Mouse (Mus musculus): ENCODE data around the gene Fbxl19. TPM values are rescaled to one million over a fixed set of nuclear protein-coding genes. Genes with fewer than 3 reads are reported as not detected.

Gene Fbxl19
- polyA plus RNA-seq, 1 experiment from 2014 or later: 5.7 TPM

- H3K4me2 ChIP-seq (replicated peaks): no peak overlapping the region
- H3K4me3 ChIP-seq (replicated peaks): no peak overlapping the region
- ATAC-seq (ENCODE audit: insufficient number of reproducible peaks, low FRiP score, low TSS enrichment, low read depth): no peak
- no peak overlapping the region for H3K9ac ChIP-seq
- WGBS: 82% methylated on average over 3 of the region's 3 CpGs
- H3K36me3 ChIP-seq: peaks cover 7% of the 10 kb centered on the region; the same call in 1 of the 2 replicates
- peaks cover 54% of the 10 kb centered on the region for H3K4me1 ChIP-seq
- no peaks in the 10 kb centered on the region for H3K9me3 ChIP-seq (replicated peaks)
- H3K27ac ChIP-seq (replicated peaks): peak overlapping the region; percentile 99
- no peaks in the 10 kb centered on the region for H3K27me3 ChIP-seq
These were observed 33.3 kb upstream of the Fbxl19 start for GRCm38 (mm10) chr7:127711031-127711430.

- H3K4me3 ChIP-seq (replicated peaks): no peak overlapping the region
- H3K4me2 ChIP-seq (replicated peaks): no peak overlapping the region; the same call in 1 of the 2 replicates
- H3K4me1 ChIP-seq: peaks cover 55% of the 10 kb centered on the region
- peak overlapping the region; percentile 99 for H3K27ac ChIP-seq (replicated peaks)
- peaks cover 3% of the 10 kb centered on the region; the same call in 1 of the 2 replicates for H3K36me3 ChIP-seq
- no peaks in the 10 kb centered on the region for H3K9me3 ChIP-seq (replicated peaks)
- ATAC-seq (ENCODE audit: insufficient number of reproducible peaks, low FRiP score, low TSS enrichment, low read depth): no peak
- 52% methylated on average over 3 of the region's 3 CpGs for WGBS
- no peak overlapping the region for H3K9ac ChIP-seq
- H3K27me3 ChIP-seq: no peaks in the 10 kb centered on the region
These were observed 32.9 kb upstream of the Fbxl19 start for GRCm38 (mm10) chr7:127711456-127711855.

GRCm38 (mm10) chr7:127712461-127713385 is 31.6 kb upstream of the Fbxl19 start, which contains the start of gene Ctf1:
TSS of gene Ctf1 (plus strand) at chr7:127712736.
- Histone ChIP-seq H3K27me3 (no peaks in the 10 kb centered on the region), H3K27ac (replicated peaks) (peak within 1 kb of the TSS; percentile 99), H3K36me3 (no peaks in the 10 kb centered on the region), H3K9ac (peak within 1 kb of the TSS; percentile 45), H3K9me3 (replicated peaks) (no peaks in the 10 kb centered on the region), H3K4me1 (peaks cover 55% of the 10 kb centered on the region), H3K4me2 (replicated peaks) (peak within 1 kb of the TSS; percentile 63), H3K4me3 (replicated peaks) (peak within 1 kb of the TSS; percentile 48)
- 2% methylated on average over 28 of the region's 28 CpGs for WGBS
- ATAC-seq (ENCODE audit: insufficient number of reproducible peaks, low FRiP score, low TSS enrichment, low read depth): peak; percentile 65

- WGBS: 83% methylated on average over 4 of the region's 4 CpGs
- no peak overlapping the region for H3K4me3 ChIP-seq (replicated peaks)
- no peaks in the 10 kb centered on the region for H3K27me3 ChIP-seq
- no peak overlapping the region for H3K9ac ChIP-seq
- no peak overlapping the region for H3K4me2 ChIP-seq (replicated peaks)
- H3K36me3 ChIP-seq: no peaks in the 10 kb centered on the region
- H3K27ac ChIP-seq (replicated peaks): no peak overlapping the region
- H3K9me3 ChIP-seq (replicated peaks): no peaks in the 10 kb centered on the region
- peaks cover 44% of the 10 kb centered on the region for H3K4me1 ChIP-seq
- no peak for ATAC-seq (ENCODE audit: insufficient number of reproducible peaks, low FRiP score, low TSS enrichment, low read depth)
These were observed 29.5 kb upstream of the Fbxl19 start for GRCm38 (mm10) chr7:127714816-127715215.

- peak overlapping the region; percentile 56 for H3K4me2 ChIP-seq (replicated peaks)
- no peaks in the 10 kb centered on the region for H3K9me3 ChIP-seq (replicated peaks)
- 2% methylated on average over 40 of the region's 41 CpGs for WGBS
- no peak overlapping the region for H3K27ac ChIP-seq (replicated peaks)
- H3K4me3 ChIP-seq (replicated peaks): peak overlapping the region; percentile 38
- no peak for ATAC-seq (ENCODE audit: insufficient number of reproducible peaks, low FRiP score, low TSS enrichment, low read depth)
- H3K4me1 ChIP-seq: peaks cover 29% of the 10 kb centered on the region
- H3K36me3 ChIP-seq: no peaks in the 10 kb centered on the region
- H3K27me3 ChIP-seq: no peaks in the 10 kb centered on the region
- peak overlapping the region; percentile 31 for H3K9ac ChIP-seq
These were observed 27.4 kb upstream of the Fbxl19 start for GRCm38 (mm10) chr7:127716992-127717391.

- no peak overlapping the region for H3K4me2 ChIP-seq (replicated peaks)
- H3K9me3 ChIP-seq (replicated peaks): no peaks in the 10 kb centered on the region
- no peak overlapping the region for H3K9ac ChIP-seq
- H3K4me3 ChIP-seq (replicated peaks): no peak overlapping the region
- no peak overlapping the region for H3K27ac ChIP-seq (replicated peaks)
- H3K27me3 ChIP-seq: no peaks in the 10 kb centered on the region
- H3K4me1 ChIP-seq: peaks cover 21% of the 10 kb centered on the region
- H3K36me3 ChIP-seq: no peaks in the 10 kb centered on the region
- ATAC-seq (ENCODE audit: insufficient number of reproducible peaks, low FRiP score, low TSS enrichment, low read depth): no peak
- WGBS: 85% methylated on average over 6 of the region's 6 CpGs
These were observed 26.0 kb upstream of the Fbxl19 start for GRCm38 (mm10) chr7:127718339-127718738.

GRCm38 (mm10) chr7:127719258-127719657 is 25.1 kb upstream of the Fbxl19 start:
- ATAC-seq (ENCODE audit: insufficient number of reproducible peaks, low FRiP score, low TSS enrichment, low read depth): no peak
- H3K27me3 ChIP-seq: no peaks in the 10 kb centered on the region
- WGBS: 91% methylated on average over 6 of the region's 6 CpGs

GRCm38 (mm10) chr7:127725490-127725889 is 18.9 kb upstream of the Fbxl19 start:
- Histone ChIP-seq H3K4me2 (replicated peaks) (no peak overlapping the region), H3K36me3 (no peaks in the 10 kb centered on the region), H3K9ac (no peak overlapping the region), H3K4me1 (no peaks in the 10 kb centered on the region), H3K9me3 (replicated peaks) (no peaks in the 10 kb centered on the region), H3K4me3 (replicated peaks) (no peak overlapping the region), H3K27me3 (no peaks in the 10 kb centered on the region), H3K27ac (replicated peaks) (no peak overlapping the region)
- WGBS: 29% methylated on average over 2 of the region's 2 CpGs
- no peak for ATAC-seq (ENCODE audit: insufficient number of reproducible peaks, low FRiP score, low TSS enrichment, low read depth)

More at GRCm38 (mm10) chr7:127719258-127719657, 25.1 kb upstream of the Fbxl19 start:
- H3K27ac ChIP-seq (replicated peaks): no peak overlapping the region
- H3K4me3 ChIP-seq (replicated peaks): no peak overlapping the region
- peaks cover 16% of the 10 kb centered on the region for H3K4me1 ChIP-seq
- no peak overlapping the region for H3K9ac ChIP-seq
- no peaks in the 10 kb centered on the region for H3K9me3 ChIP-seq (replicated peaks)
- no peak overlapping the region for H3K4me2 ChIP-seq (replicated peaks)
- no peaks in the 10 kb centered on the region for H3K36me3 ChIP-seq

GRCm38 (mm10) chr7:127725924-127726323 is 18.4 kb upstream of the Fbxl19 start:
- no peak overlapping the region for H3K4me3 ChIP-seq (replicated peaks)
- ATAC-seq (ENCODE audit: insufficient number of reproducible peaks, low FRiP score, low TSS enrichment, low read depth): peak; percentile 29; the same call in 1 of the 2 replicates

GRCm38 (mm10) chr7:127727898-127728297 is 16.4 kb upstream of the Fbxl19 start:
- no peak for ATAC-seq (ENCODE audit: insufficient number of reproducible peaks, low FRiP score, low TSS enrichment, low read depth)
- H3K36me3 ChIP-seq: no peaks in the 10 kb centered on the region

More at GRCm38 (mm10) chr7:127725924-127726323, 18.4 kb upstream of the Fbxl19 start:
- WGBS: 58% methylated on average over 6 of the region's 6 CpGs
- Histone ChIP-seq H3K36me3 (no peaks in the 10 kb centered on the region), H3K27ac (replicated peaks) (no peak overlapping the region), H3K27me3 (no peaks in the 10 kb centered on the region), H3K4me2 (replicated peaks) (no peak overlapping the region), H3K4me1 (no peaks in the 10 kb centered on the region), H3K9me3 (replicated peaks) (no peaks in the 10 kb centered on the region), H3K9ac (no peak overlapping the region)

GRCm38 (mm10) chr7:127730170-127730569 is 14.2 kb upstream of the Fbxl19 start:
- Histone ChIP-seq H3K9ac (no peak overlapping the region), H3K4me3 (replicated peaks) (no peak overlapping the region), H3K36me3 (no peaks in the 10 kb centered on the region), H3K9me3 (replicated peaks) (no peaks in the 10 kb centered on the region), H3K27ac (replicated peaks) (no peak overlapping the region), H3K4me2 (replicated peaks) (no peak overlapping the region), H3K4me1 (no peaks in the 10 kb centered on the region), H3K27me3 (no peaks in the 10 kb centered on the region)
- WGBS: 61% methylated on average over 4 of the region's 4 CpGs
- ATAC-seq (ENCODE audit: insufficient number of reproducible peaks, low FRiP score, low TSS enrichment, low read depth): no peak

More at GRCm38 (mm10) chr7:127727898-127728297, 16.4 kb upstream of the Fbxl19 start:
- no peak overlapping the region for H3K4me2 ChIP-seq (replicated peaks)
- WGBS: 80% methylated on average over 7 of the region's 7 CpGs
- H3K4me3 ChIP-seq (replicated peaks): no peak overlapping the region
- no peaks in the 10 kb centered on the region for H3K4me1 ChIP-seq
- H3K27ac ChIP-seq (replicated peaks): no peak overlapping the region
- H3K27me3 ChIP-seq: no peaks in the 10 kb centered on the region
- H3K9me3 ChIP-seq (replicated peaks): no peaks in the 10 kb centered on the region
- no peak overlapping the region for H3K9ac ChIP-seq

All from embryonic facial prominence, embryonic 15.5 days (tissue).